Mouse (Mus musculus): ENCODE data around the gene Maea. TPM values are rescaled to one million over a fixed set of nuclear protein-coding genes. Genes with fewer than 3 reads are reported as not detected.
A peak's percentile ranks its signal among the peaks of the same experiment; 100 is the strongest.

The Maea gene
- polyA plus RNA-seq, 1 experiment from 2014 or later = 70.4 TPM

DNA sequence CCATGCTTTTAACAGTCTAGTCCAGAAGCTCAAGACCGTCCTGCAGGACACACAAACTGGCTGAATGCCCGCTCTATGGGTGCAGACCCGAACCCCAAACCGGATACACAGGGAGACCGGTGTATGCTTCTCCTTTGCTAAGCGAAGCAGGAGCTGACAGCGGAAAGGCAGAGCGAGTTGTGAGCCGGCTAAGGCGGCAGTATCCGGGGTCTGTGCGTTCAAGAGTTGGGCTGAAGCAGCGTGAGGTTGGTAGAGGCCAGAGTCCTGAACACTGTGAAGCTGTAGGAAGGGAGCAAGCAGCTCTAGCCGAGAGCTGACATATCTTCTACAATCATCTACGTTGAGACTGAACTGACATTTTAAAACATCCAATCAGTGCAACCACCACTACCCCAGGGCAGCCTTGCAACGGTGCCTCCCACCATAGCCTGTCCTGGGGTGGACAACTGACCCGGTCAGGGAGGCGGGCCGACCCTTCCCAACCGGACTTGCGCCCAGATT, 42.5 kb downstream of the Maea start:
- Histone ChIP-seq H3K79me2 (ENCODE audit: inconsistent target) (no peaks in the 10 kb centered on the region), H3K27ac (peak overlapping the region; percentile 73), H3K36me3 (ENCODE audit: inconsistent target) (peaks cover 26% of the 10 kb centered on the region), H3K4me3 (ENCODE audit: inconsistent target) (peak overlapping the region; percentile 52)
- 1% methylated on average over 21 of the region's 21 CpGs for WGBS (ENCODE audit: missing documents)

GRCm38 (mm10) chr5:33378302-33378854, 43.1 kb downstream of the Maea start, which contains the start of gene Uvssa:
Gene Uvssa, plus strand, starts transcription at chr5:33378549.
- Histone ChIP-seq H3K79me2 (ENCODE audit: inconsistent target) (no peaks in the 10 kb centered on the region), H3K36me3 (ENCODE audit: inconsistent target) (peaks cover 21% of the 10 kb centered on the region), H3K27ac (peak within 1 kb of the TSS; percentile 81), H3K4me3 (ENCODE audit: inconsistent target) (peak within 1 kb of the TSS; percentile 72)
- WGBS (ENCODE audit: missing documents) = 0% methylated on average over 46 of the region's 46 CpGs

- Histone ChIP-seq H3K36me3 (ENCODE audit: inconsistent target) (peaks cover 36% of the 10 kb centered on the region), H3K4me3 (ENCODE audit: inconsistent target) (no peak overlapping the region), H3K79me2 (ENCODE audit: inconsistent target) (no peaks in the 10 kb centered on the region), H3K27ac (no peak overlapping the region)
- 97% methylated on average over 11 of the region's 11 CpGs for WGBS (ENCODE audit: missing documents)
These were observed 52.2 kb downstream of the Maea start for GRCm38 (mm10) chr5:33387550-33387949.

- Histone ChIP-seq H3K27ac (no peak overlapping the region), H3K36me3 (ENCODE audit: inconsistent target) (peaks cover 17% of the 10 kb centered on the region), H3K79me2 (ENCODE audit: inconsistent target) (no peaks in the 10 kb centered on the region), H3K4me3 (ENCODE audit: inconsistent target) (no peak overlapping the region)
- 27% methylated on average over 7 of the region's 7 CpGs for WGBS (ENCODE audit: missing documents)
These were observed 58.5 kb downstream of the Maea start for GRCm38 (mm10) chr5:33393803-33394202.

DNA sequence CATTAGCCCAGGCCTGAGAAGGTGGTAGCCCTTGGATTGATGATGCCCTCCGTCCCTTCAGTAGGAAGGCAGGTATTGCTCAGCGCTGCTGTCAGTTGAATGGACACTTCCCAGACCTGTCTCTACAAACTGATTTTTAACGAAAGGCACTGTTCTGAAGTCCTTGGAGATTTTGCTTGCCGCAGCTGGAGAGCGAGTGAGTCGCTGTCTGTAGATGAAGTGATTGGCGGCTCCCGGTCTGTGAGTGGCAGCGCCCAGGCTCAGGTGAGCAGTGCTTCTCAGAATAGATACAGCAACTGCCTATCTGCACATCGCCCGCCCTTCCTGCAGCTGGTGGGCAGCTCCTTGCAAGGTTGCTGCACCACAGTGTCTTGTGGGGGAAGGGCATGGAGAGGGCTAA, 60.4 kb downstream of the Maea start:
- H3K27ac ChIP-seq = no peak overlapping the region
- H3K79me2 ChIP-seq (ENCODE audit: inconsistent target) = no peaks in the 10 kb centered on the region
- 96% methylated on average over 11 of the region's 11 CpGs for WGBS (ENCODE audit: missing documents)
- no peak overlapping the region for H3K4me3 ChIP-seq (ENCODE audit: inconsistent target)
- H3K36me3 ChIP-seq (ENCODE audit: inconsistent target) = peaks cover 17% of the 10 kb centered on the region

DNA sequence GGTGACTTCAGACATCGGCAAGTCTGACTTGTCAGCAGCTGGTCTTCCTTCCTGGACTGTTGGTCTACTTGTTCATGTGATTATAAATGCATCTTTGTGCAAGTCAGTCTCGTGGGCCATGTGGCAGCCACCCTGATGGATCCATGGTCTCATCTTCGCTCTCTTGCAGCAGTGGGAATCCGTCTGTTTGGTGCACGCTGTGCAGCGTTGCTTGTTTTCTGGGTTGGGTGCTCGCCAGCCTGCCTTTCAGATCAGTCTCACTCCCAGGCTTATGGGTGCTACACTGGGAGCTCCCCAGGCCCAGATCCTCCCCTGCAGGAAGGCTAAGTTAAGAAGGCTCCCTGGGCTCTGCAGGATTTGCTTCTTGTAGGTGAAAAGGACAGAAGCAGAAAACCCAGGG, 61.5 kb downstream of the Maea start:
- peaks cover 7% of the 10 kb centered on the region; the same call in 1 of the 2 replicates for H3K36me3 ChIP-seq (ENCODE audit: inconsistent target)

DNA sequence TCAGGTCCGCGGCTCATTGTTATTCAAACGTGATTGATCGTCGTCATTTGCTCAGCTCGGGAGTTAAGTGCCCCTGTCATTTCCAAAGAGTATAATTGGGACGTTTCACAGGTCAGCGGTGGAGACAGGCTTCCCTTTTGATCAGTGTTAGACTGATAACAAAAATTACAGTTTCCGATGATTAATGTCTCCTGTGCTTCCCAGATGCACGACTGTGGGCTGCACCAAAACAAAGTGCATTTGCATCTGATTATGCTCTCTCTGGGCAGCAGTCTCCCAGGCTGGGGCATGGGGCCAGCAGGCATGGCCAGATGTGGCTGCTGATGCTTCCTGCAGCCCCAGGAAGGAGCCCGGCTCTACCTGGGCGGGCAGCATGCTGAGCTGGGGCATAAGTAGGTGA, 65.5 kb downstream of the Maea start:
- H3K79me2 ChIP-seq (ENCODE audit: inconsistent target) = no peaks in the 10 kb centered on the region
- H3K4me3 ChIP-seq (ENCODE audit: inconsistent target) = no peak overlapping the region
- H3K36me3 ChIP-seq (ENCODE audit: inconsistent target) = no peaks in the 10 kb centered on the region
- H3K27ac ChIP-seq = no peak overlapping the region
- WGBS (ENCODE audit: missing documents) = 90% methylated on average over 12 of the region's 12 CpGs

More for the DNA sequence above, 61.5 kb downstream of the Maea start:
- WGBS (ENCODE audit: missing documents) = 94% methylated on average over 7 of the region's 7 CpGs
- H3K27ac ChIP-seq = no peak overlapping the region
- H3K79me2 ChIP-seq (ENCODE audit: inconsistent target) = no peaks in the 10 kb centered on the region
- H3K4me3 ChIP-seq (ENCODE audit: inconsistent target) = no peak overlapping the region

- Histone ChIP-seq H3K27ac (no peak overlapping the region), H3K4me3 (ENCODE audit: inconsistent target) (no peak overlapping the region), H3K36me3 (ENCODE audit: inconsistent target) (no peaks in the 10 kb centered on the region), H3K79me2 (ENCODE audit: inconsistent target) (no peaks in the 10 kb centered on the region)
- 7% methylated on average over 3 of the region's 3 CpGs for WGBS (ENCODE audit: missing documents)
These were observed 85.0 kb downstream of the Maea start for GRCm38 (mm10) chr5:33420313-33420712.

Other genes starting within 250 kb of the Maea start
- not detected in 3 replicates for gene Slc5a1, start 231.3 kb upstream of the Maea start, polyA plus RNA-seq (2018)
- not detected in 3 replicates for gene Spon2, start 117.1 kb upstream of the Maea start, polyA plus RNA-seq (2018)
- gene Ctbp1, start 60.5 kb upstream of the Maea start, polyA plus RNA-seq (2018) = 72.3 to 130 TPM (median 111 TPM) in 3 replicates
- 2.9 to 6.2 TPM (median 6.0 TPM) in 3 replicates for gene Uvssa, start 43.0 kb downstream of the Maea start, polyA plus RNA-seq (2018)
- not detected in 3 replicates for gene Nkx1-1, start 98.5 kb downstream of the Maea start, polyA plus RNA-seq (2018)

Measured in macrophage (primary cell).